Mouse (Mus musculus) heart, adult 2 months (tissue): Measurements from ENCODE around the gene Rab6a. TPM values are rescaled to one million over a fixed set of nuclear protein-coding genes. Genes with fewer than 3 reads are reported as not detected.

Experiments used
- DNase-seq, 2 experiments: peaks; one replicate each; pipeline ENCODE4 v3.0.0; 2021
- H3K27ac ChIP-seq: fragments of 200-600 bp; 2 replicates; pipeline ENCODE4 v1.8.1; 2022
- H3K27me3 ChIP-seq: fragments of 200-500 bp; 2 replicates; pipeline ENCODE4 v1.6.1; 2012; ENCODE audit warnings: mild to moderate bottlenecking, low read length, inconsistent platforms, mixed read lengths; ENCODE audit not compliant: control insufficient read depth, insufficient read depth
- H3K36me3 ChIP-seq: fragments of 200-500 bp; 2 replicates; pipeline ENCODE4 v1.6.1; 2012; ENCODE audit warnings: low read length, inconsistent platforms; ENCODE audit not compliant: control insufficient read depth, insufficient read depth
- H3K4me1 ChIP-seq: fragments of 200-500 bp; 2 replicates; pipeline ENCODE4 v1.6.1; 2011; ENCODE audit warnings: low read length; ENCODE audit not compliant: control insufficient read depth, insufficient read depth
- H3K4me3 ChIP-seq: fragments of 200-600 bp; 2 replicates; pipeline ENCODE4 v1.8.1; 2022
- H3K79me2 ChIP-seq: fragments of 200-500 bp; replicated peaks from 2 replicates; pipeline ENCODE4 v1.6.1; 2012; ENCODE audit warnings: mild to moderate bottlenecking, inconsistent platforms, low read length, moderate library complexity, mixed read lengths; ENCODE audit not compliant: control insufficient read depth, insufficient read depth
- H3K9ac ChIP-seq: fragments of 200-500 bp; 2 replicates; pipeline ENCODE4 v1.6.1; 2012; ENCODE audit warnings: low read depth, mild to moderate bottlenecking, control low read depth, inconsistent platforms, low read length, mixed read lengths
- CTCF ChIP-seq: fragments of 200-600 bp; IDR thresholded peaks from 2 replicates; pipeline ENCODE4 v1.8.1; 2022; ENCODE audit warnings: antibody characterized with exemption, mild to moderate bottlenecking, moderate library complexity
- EP300 ChIP-seq: fragments of 200-500 bp; IDR thresholded peaks from 2 replicates; pipeline ENCODE4 v1.6.1; 2011; ENCODE audit warnings: low read depth, low read length, control low read depth; ENCODE audit not compliant: insufficient read depth
- POLR2A ChIP-seq: fragments of 200-500 bp; IDR thresholded peaks from 2 replicates; pipeline ENCODE4 v1.6.1; 2011; ENCODE audit warnings: mild to moderate bottlenecking, low read depth, low read length, control low read depth; ENCODE audit not compliant: insufficient read depth
- WGBS: fragments of 180-500 bp; shearing (Covaris S2); methylation state at CpG from one replicate; pipeline ENCODE4 v1.1.7; 2018; 5-methylcytosine and 5-hydroxymethylcytosine counted together
- intact Hi-C: fragments of 180-260 bp; cut with DNase I; formaldehyde crosslinking; loops from one replicate; pipeline ENCODE4 v1.15.1; 2025
- polyA plus RNA-seq: library from polyadenylated mRNA; depleted of rRNA; stranded (reverse); fragments of >200 nt; gene quantifications from 2 replicates; pipeline ENCODE4 v1.2.3, GENCODE M21; 2012
- total RNA-seq, 2 experiments: library from RNA; stranded (reverse); gene quantifications; 2 replicates each; pipeline ENCODE4 v1.2.3; 2021

The Rab6a gene
- total and polyA plus RNA-seq, 3 experiments: 21.1 to 64.9 (median 59.8) TPM

GRCm38 (mm10) chr7:100570930-100571715 lies 36.1 kb upstream of the Rab6a start:
- intact Hi-C loops: no loop called here
- H3K4me1 ChIP-seq: no peaks in the 10 kb centered on the region
- no peak overlapping the region for H3K9ac ChIP-seq
- TF ChIP-seq POLR2A: no peak
- TF ChIP-seq EP300: no peak
- TF ChIP-seq CTCF: no peak
- H3K27ac ChIP-seq: no peak overlapping the region
- H3K36me3 ChIP-seq: no peaks in the 10 kb centered on the region
- DNase-seq: no peak
- H3K79me2 ChIP-seq: no peaks in the 10 kb centered on the region
- 82% methylated on average over 3 of the region's 3 CpGs for WGBS
- no peak overlapping the region for H3K4me3 ChIP-seq
- no peaks in the 10 kb centered on the region for H3K27me3 ChIP-seq

GRCm38 (mm10) chr7:100572061-100572460 lies 35.1 kb upstream of the Rab6a start:
- 78% methylated on average over 4 of the region's 4 CpGs for WGBS

GRCm38 (mm10) chr7:100572704-100573103 lies 34.5 kb upstream of the Rab6a start:
- Histone ChIP-seq H3K4me1 (no peaks in the 10 kb centered on the region), H3K36me3 (no peaks in the 10 kb centered on the region), H3K27ac (no peak overlapping the region), H3K9ac (no peak overlapping the region), H3K27me3 (no peaks in the 10 kb centered on the region), H3K79me2 (no peaks in the 10 kb centered on the region; the same call in 1 of the 2 replicates), H3K4me3 (no peak overlapping the region)
- no peak for TF ChIP-seq POLR2A
- TF ChIP-seq CTCF: no peak
- no peak for TF ChIP-seq EP300
- 80% methylated on average over 4 of the region's 4 CpGs for WGBS
- intact Hi-C loops: no loop called here
- DNase-seq: no peak

More at GRCm38 (mm10) chr7:100572061-100572460, 35.1 kb upstream of the Rab6a start:
- H3K27me3 ChIP-seq: no peaks in the 10 kb centered on the region
- no peak overlapping the region for H3K27ac ChIP-seq
- intact Hi-C loops: no loop called here
- no peaks in the 10 kb centered on the region for H3K36me3 ChIP-seq
- TF ChIP-seq EP300: no peak
- no peak for TF ChIP-seq CTCF
- no peak for TF ChIP-seq POLR2A
- H3K4me1 ChIP-seq: no peaks in the 10 kb centered on the region
- no peak for DNase-seq
- H3K9ac ChIP-seq: no peak overlapping the region
- no peaks in the 10 kb centered on the region for H3K79me2 ChIP-seq
- no peak overlapping the region for H3K4me3 ChIP-seq

GRCm38 (mm10) chr7:100578794-100579193 lies 28.4 kb upstream of the Rab6a start:
- Histone ChIP-seq H3K27me3 (no peaks in the 10 kb centered on the region), H3K36me3 (peaks cover 2% of the 10 kb centered on the region), H3K9ac (no peak overlapping the region), H3K4me3 (no peak overlapping the region), H3K4me1 (peaks cover 1% of the 10 kb centered on the region), H3K27ac (no peak overlapping the region), H3K79me2 (peaks cover 2% of the 10 kb centered on the region)
- TF ChIP-seq CTCF (no peak), POLR2A (no peak), EP300 (no peak)
- intact Hi-C loops: no loop called here
- DNase-seq: no peak
- WGBS: 37% methylated on average over 2 of the region's 2 CpGs

GRCm38 (mm10) chr7:100582235-100582634 lies 25.0 kb upstream of the Rab6a start:
- TF ChIP-seq POLR2A: no peak
- no peak for TF ChIP-seq CTCF
- no peak for TF ChIP-seq EP300
- Histone ChIP-seq H3K4me3 (peak overlapping the region; percentile 68), H3K36me3 (peaks cover 2% of the 10 kb centered on the region), H3K79me2 (peaks cover 2% of the 10 kb centered on the region), H3K27me3 (no peaks in the 10 kb centered on the region), H3K4me1 (peaks cover 1% of the 10 kb centered on the region), H3K9ac (no peak overlapping the region), H3K27ac (peak overlapping the region; percentile 97)
- WGBS: 37% methylated on average over 7 of the region's 7 CpGs
- intact Hi-C loops: loop anchor here (2.0 kb wide), 1 partner anchor 45 kb away; the partner anchor contains the start of gene Coa4
- no peak for DNase-seq

GRCm38 (mm10) chr7:100582727-100583236 lies 24.4 kb upstream of the Rab6a start:
- Histone ChIP-seq H3K4me1 (peaks cover 1% of the 10 kb centered on the region), H3K36me3 (peaks cover 2% of the 10 kb centered on the region), H3K27me3 (no peaks in the 10 kb centered on the region), H3K4me3 (peak overlapping the region; percentile 68), H3K79me2 (peaks cover 2% of the 10 kb centered on the region; the same call in 1 of the 2 replicates), H3K27ac (peak overlapping the region; percentile 97), H3K9ac (peak overlapping the region; percentile 73)
- intact Hi-C loops: loop anchor here (1.0 to 2.0 kb wide), 2 partner anchors 25 to 46 kb away; partner anchors contain the start of genes Coa4 and Rab6a
- under 1% methylated on average over 31 of the region's 31 CpGs for WGBS
- peak; percentile 91 to 92 for DNase-seq
- peak; percentile 59 for TF ChIP-seq POLR2A
- TF ChIP-seq EP300: peak; percentile 33; the same call in 1 of the 2 replicates
- TF ChIP-seq CTCF: no peak
